Mouse (Mus musculus) natural killer cell, adult 2 months (primary cell): ENCODE measurements around the gene Lilra6.
"Not testable (repeated sequence)": the region's sequence is repeated elsewhere in the genome, so short reads cannot be mapped to it uniquely, and the experiment has no call there.

Experiments
- DNase-seq, 2 experiments: peaks; one replicate each; pipeline ENCODE4 v3.0.0; 2022; ENCODE audit warnings: low spot score in 2 of 2

Gene Lilra6

DNA sequence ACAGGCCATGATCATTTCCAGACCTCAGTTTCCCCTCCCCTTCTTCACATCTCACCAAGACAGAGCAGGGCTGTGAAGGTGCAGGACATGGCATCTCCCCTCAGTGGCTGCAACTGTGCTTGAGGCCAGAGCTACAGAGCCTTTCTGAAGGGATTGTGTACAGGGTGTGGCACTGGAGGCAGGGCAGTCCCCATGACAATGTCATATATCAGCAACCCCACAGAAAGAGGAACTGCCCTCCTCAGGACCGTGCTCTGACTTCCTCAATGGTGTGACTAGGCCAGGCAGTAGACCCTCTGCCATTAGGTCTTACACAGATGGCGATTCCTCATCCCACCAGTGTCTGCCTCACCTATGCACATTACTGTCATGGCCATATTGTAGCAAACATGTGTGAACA is at the start of gene Lilra6:
Gene Lilra6 (minus strand): TSS at position 117 of the 400 bp plus-strand sequence.
- DNase-seq = peak in 1 of 2 experiments; percentile 36

- DNase-seq = no peak
These were observed 46.7 kb upstream of the Lilra6 start for GRCm38 (mm10) chr7:3962017-3962416.

DNA sequence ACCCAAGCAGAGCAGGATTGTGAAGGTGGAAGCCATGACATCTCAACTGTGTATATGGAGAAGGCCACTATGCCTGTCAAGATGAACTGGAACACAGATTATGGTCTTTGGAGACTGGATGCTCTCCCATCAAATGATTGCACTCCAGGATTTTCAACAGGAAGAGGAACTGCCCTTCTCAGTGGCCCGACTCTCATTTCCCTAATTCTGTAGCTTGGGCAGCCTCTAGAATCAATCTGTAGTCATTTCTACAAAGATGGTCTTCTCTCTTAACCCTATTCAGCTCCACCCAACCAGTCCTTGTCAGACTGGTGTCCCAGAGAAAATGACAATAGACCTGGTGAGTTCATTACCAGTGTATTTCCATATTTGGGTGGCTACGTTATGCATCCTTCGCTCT is 42.1 kb upstream of the Lilra6 start:
- no peak for DNase-seq

- no peak for DNase-seq
These were observed 33.9 kb upstream of the Lilra6 start for GRCm38 (mm10) chr7:3949159-3949558.

- no peak for DNase-seq
These were observed 32.9 kb upstream of the Lilra6 start for GRCm38 (mm10) chr7:3948223-3948622.

GRCm38 (mm10) chr7:3946117-3946516 is 30.8 kb upstream of the Lilra6 start:
- no peak for DNase-seq

- peak in 1 of 2 experiments; percentile 1 for DNase-seq
These were observed 25.6 kb upstream of the Lilra6 start for GRCm38 (mm10) chr7:3940915-3941314.

DNA sequence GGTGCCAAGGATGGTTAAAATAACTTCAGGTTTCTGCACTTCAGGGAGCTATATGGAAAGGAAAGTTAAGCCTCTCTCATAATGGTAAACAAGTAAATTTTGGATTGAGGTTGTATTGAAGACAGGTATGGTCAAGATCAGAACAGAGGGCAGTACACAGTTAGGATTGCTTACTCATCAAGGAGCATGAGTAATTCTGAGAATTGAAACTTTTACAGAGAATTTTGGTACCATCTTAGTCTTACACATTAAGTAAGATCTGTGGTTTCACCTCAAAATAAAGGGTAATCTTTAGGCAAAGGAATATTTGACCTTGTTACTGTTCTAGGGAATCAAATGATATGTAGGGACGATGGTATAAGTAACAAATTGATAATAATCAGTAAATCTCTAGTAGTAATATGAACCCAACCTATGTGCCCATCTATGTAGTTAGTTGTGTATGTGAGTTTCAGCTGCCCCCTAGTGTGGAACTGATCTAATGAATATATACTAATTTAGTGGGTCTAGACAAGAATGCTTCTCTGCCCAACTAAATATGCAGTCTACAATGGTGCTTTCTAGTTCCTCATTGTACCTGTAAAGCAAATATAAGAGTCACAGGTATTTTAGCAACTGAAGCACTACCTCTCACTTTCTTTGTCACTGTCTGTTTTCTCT is 24.7 kb upstream of the Lilra6 start:
- no peak for DNase-seq

GRCm38 (mm10) chr7:3935473-3935872 is 20.2 kb upstream of the Lilra6 start:
- not testable (repeated sequence) for DNase-seq

DNA sequence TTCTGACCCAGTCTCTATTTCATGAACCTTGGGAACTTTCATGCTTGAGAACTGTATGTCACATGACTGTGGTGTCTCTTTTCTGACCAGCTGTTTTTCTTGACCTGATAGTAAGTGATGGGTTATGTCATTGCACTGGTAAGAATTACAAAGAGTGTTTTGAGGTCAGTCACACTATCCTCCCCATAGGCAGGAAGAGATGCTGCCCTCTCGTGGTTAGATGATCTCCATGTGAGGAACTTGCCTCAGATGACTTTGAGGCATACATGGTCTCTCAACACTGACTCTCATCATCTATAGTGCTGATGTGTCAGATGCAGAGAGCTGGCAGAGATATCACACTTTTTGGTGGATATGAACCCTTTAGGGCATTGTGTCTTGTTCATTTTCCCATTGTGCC is 11.6 kb downstream of the Lilra6 start:
- DNase-seq = no peak

DNA sequence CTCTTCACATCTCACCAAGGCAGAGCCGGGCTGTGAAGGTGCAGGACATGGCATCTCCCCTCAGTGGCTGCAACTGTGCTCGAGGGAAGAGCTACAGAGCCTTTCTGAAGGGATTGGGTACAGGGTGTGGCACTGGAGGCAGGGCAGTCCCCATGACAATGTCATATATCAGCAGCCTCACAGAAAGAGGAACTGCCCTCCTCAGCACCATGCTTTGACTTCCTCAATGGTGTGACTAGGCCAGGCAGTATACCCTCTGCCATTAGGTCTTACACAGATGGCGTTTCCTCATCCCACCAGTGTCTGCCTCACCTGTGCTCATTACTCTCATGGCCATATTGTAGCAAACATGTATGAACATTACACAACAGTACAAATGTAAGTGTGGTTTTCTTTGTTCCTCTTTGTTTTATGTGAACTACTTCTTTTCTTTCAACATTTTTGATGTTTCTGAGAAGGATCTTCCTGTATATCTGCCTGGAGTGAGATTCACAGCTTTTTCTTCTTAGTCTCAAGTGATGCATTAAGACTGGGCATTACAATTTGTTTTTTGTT is 17.2 kb downstream of the Lilra6 start, which contains the start of gene Gm14548:
Gene Gm14548 (minus strand): TSS at position 85 of the 555 bp plus-strand sequence.
- DNase-seq = peak in 1 of 2 experiments; percentile 47

DNA sequence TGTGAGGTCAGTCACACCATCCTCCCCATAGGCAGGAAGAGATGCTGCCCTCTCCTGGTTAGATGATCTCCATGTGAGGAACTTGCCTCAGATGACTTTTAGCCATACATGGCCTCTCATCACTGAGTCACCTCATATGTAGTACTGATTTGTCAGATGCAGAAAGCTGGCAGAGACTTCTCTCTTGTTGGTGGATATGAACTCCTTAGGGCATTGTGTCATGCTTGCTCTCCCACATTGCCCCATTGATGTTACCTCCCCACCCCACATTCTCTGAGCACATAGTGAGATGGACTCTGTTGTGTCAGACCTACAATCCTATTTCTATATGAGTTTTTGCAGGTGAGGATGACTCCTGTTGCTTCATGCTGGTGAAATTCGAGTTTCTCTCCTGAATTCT is 40.3 kb downstream of the Lilra6 start:
- not testable (repeated sequence) for DNase-seq
